Mouse (Mus musculus) spleen, postnatal 4 days (tissue): Measurements from ENCODE around the gene Plscr3.

Experiments used
- DNase-seq, 2 experiments: peaks; one replicate each; pipeline ENCODE4 v3.0.0; 2022; ENCODE audit warnings: low spot score in 2 of 2

Plscr3 gene

GRCm38 (mm10) chr11:69864138-69864860 lies 18.1 kb downstream of the Plscr3 start:
- no peak for DNase-seq

DNA sequence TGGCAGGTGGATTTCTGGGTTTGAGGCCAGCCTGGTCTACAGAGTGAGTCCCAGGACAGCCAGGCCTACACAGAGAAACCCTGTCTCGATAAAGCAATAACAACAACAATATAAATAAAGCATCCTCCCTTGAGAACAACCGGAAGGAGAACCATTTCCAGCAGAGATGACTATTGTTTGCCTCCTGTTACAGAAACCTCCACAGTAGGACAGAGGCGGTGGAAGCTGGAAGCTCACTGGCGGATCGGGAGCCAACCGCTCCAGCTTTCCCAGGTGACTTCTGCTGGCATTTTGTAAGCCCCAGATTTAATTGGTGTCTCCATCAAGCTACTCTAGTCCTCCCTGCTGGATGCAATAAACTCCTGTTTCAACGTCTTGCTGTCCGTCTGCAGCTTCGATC lies 19.4 kb downstream of the Plscr3 start:
- no peak for DNase-seq

DNA sequence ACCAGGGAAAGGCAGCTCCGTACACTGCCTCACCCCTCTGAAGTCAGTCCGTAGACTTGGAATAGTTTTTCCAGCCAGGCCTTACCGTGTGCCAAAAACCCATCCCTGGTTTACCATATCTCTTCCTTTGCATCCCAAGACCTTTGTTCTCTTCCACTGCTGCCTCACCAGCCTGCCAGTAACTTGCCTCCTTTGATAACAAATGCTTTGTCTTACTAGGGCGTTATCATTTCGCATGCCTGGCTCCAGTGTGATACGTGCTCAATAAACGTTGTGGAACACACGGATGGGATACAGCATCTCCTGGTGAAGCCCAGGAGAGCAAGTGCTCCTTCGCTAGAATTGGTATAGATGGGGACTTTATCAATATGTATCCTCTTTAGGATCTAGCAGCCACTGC lies 21.2 kb downstream of the Plscr3 start:
- DNase-seq, result no peak

DNA sequence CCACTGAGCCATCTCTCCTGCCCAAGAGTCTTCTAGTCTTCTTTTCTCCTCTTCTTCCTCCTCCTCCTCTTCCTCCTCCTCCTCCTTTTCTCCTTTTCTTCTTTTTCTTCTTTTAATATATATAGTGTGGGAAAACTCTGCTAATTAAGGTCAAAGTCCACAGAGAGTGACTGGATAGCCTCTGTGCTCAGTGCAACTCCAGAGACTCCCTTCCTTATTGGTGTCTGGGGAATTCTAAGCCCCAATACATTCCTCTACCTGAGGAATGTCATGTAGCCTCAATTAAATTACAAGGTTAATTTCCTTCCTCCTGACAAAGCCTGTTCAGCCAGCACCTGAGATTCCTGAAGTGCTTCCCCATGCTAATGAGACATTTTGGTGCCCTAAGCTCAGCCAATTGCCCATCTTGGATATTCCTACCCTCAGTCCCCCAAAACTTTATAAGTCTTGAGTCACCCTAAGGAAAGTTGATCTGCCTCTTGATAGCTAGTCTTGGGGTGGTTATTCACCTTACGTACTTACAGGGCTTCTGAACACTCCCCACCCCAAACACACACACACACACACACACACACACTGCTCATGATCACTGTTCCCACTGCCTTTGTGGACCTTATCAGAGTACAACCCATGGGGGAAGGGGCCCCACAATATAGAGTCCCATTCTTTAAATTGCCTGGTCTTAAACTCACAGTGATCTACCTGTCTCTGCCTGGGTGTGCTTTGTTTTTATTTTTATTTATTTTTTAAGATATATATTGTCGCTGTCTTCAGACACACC lies 24.3 kb downstream of the Plscr3 start:
- no peak for DNase-seq

- DNase-seq, result no peak
Observed at GRCm38 (mm10) chr11:69871822-69872221, 25.6 kb downstream of the Plscr3 start.

- no peak for DNase-seq
Observed at GRCm38 (mm10) chr11:69872451-69872850, 26.3 kb downstream of the Plscr3 start.

DNA sequence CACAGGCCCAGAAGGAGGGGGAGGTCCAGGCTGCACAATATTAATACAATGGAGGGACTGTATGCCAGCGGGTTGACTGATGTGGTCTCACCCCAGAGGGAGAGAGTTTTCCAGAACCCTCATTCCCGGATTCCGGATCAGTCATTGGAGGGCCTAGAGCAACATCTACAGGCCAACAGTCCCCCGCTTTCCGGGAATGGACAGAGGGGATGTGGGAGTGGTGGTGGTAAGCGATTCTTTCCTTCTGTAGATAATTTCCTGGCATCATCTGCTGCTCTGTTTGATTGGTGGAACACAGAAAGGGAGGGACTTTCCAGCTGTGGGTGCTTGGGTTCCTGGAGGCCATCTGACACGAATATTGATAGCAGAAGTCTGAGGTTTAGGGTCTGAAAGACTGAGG lies 30.0 kb downstream of the Plscr3 start:
- no peak for DNase-seq

DNA sequence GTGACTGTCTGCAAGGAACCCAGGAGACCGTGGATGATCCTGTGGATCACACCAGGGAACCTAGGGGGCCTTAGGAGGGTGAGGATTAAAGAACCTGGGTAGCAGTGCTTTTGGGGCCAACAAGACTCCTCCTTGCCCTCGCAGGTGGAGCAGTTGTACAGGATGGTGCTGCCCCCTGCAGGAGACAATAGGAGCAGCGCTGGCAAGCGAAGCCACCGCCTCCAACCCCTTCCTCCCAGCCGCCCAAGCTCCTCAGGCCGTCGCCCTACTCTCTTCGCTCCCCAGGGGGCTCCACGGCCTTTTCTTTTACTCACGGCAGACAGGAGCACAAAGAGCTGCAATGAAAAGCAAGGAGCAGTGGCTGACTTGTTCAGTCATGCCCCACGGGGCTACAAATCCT lies 30.7 kb downstream of the Plscr3 start:
- peak; percentile 90 to 97 for DNase-seq

GRCm38 (mm10) chr11:69877878-69878277 lies 31.7 kb downstream of the Plscr3 start, which contains the start of gene Tmem95:
Gene Tmem95 (minus strand): TSS chr11:69878018.
- no peak for DNase-seq

- DNase-seq, result no peak
Observed at GRCm38 (mm10) chr11:69878399-69878798, 32.2 kb downstream of the Plscr3 start.

GRCm38 (mm10) chr11:69878952-69879351 lies 32.8 kb downstream of the Plscr3 start:
- no peak for DNase-seq

GRCm38 (mm10) chr11:69879711-69880110 lies 33.5 kb downstream of the Plscr3 start:
- DNase-seq, result no peak

- peak; percentile 77 to 86 for DNase-seq
Observed at GRCm38 (mm10) chr11:69880506-69880852, 34.3 kb downstream of the Plscr3 start.

DNA sequence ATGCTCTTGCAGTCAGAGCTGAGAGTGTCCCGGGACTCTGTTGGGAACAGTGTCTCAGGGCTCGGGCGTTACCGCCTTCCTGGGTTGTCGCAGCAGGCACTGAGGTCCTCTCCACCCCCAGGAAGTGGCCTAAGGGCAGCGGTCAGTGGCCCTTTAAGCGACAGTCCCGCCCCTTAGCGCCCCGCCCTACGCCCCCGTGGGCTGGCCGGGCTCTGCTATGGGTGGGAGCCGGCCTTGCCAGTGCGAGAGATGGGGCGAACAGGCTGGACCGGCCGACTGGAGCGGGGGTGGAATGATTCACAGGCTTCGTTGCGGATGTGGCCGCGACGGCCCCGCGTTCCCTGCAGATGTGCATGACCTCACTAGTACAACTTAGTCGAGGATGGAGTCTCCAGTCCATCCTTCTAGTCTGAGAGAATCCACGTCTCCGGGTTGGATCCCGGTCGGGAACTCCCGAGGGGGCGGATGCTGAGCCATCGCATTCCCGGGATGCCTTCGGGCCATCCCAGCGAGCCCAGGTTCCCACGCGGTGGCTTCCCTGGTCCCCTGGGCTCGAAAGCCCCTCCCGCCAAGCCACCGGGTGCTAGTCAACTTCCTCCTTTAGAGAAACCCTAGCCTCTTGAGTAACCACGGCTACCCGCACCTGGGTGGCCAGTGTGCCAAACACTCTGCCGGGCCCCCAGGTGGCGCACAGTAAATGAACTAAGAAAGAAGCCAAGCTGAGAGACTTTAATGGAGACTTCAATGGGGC lies 34.9 kb downstream of the Plscr3 start, which contains the start of gene Kctd11:
TSS of gene Kctd11 (minus strand) at position 554 of the 751 bp plus-strand sequence.
- peak; percentile 81 to 87 for DNase-seq

DNA sequence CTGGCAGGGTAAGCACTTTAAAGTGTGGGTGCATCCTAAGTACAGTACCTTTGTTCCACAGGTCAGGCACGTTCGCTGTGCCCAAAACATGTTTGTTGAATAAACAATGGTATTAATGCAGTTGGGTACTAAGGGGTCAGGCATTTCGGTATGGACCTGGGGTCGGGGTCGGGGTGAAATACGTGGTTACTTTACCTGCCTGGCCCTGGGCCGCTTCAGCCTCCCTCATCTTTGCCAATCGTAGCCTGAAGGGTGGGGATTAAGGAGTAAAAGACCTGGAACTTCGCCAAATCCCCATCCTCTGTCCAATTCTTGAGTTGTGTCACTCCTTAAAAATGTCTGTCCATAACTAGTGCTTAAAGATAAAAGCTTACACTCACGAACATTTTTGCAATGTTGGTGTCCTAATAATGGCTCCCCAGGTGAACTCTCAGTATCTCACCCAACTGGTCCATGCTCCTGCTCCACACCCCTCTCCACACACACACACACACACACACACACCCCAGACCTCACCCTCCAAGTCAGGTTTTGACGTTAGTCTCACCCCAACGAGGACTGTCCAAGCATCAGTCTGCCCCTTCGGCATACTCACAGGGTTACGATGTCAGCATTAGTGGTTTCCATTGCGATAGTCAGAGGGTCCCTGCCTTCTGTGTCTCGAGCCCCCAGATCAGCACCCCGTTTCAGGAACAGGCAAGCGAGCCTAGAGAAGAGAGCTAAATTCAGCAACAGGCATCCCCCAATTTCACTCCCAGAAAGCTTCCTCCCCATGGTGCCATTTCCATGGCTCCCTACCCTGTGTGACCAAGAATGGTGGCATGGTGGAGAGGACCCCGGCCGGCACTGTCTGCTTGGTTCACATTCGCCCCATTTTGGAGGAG lies 35.9 kb downstream of the Plscr3 start:
- no peak for DNase-seq

DNA sequence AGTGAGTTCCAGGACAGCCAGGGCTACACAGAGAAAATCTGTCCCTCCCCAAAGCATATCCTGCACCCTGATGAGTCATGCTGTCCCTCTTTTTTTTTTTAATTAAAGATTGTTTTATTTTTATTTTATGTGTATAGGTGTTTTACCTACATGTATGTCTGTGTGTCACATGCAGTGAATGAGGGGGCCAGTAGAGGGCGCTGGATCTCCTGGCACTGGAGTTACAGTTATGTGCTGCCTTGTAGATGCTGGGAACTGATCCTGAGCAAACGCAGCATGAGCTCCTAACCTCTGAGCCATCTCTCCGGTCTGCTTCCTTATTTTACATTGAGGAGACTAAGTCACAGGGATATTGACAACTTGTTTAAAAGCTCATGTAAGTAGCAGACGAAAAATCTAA lies 36.9 kb downstream of the Plscr3 start:
- peak; percentile 71 to 86 for DNase-seq

DNA sequence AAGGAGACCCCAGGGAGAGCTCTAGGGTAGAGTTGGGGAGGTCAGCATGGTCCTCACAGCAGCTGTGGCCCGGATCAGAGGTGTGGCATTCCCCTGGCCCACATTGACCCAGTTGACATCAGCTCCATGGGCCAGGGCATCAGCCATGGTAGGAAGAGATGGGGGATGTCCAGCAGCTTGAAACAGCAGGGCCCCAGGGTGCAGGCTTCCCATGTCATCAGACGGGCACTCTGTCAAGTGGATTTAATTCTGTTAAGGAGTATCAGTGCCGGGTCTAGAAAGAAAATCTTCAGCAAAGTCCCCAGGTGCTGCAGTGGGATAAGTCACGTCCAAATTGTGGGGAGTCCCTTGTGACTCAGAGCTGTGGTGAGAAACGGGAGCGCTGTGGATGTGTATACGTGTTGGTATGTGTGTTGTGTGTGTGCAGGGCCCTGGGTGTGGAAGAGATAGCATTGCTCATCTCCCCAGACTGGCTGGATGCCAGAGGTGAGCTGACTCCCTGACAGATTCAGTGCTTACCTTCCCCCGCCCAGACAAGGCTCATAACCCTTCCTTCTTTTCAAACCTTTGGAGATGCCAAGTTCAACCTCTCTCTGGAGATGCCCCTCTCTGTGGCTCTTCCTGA lies 37.5 kb downstream of the Plscr3 start:
- peak in 1 of 2 experiments; percentile 72 for DNase-seq

DNA sequence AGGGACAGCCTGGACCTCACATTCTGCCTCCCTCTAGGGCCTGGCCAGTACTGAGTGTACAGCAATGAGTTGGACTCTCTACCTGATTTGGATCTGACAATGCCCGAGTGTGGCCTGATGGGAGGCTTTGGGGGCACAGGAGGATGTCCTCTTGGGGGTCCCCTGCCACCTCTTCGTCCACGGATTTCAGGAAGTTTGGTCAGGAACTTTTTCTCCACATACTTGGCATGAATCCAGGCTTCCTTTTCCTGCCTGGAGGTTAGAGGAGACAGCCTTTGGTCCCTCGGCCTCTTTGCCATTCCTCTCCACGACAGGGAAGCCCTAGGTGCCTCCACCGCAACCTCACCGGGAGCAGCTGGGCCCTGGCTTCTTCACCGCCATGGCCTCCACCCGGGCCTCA lies 38.1 kb downstream of the Plscr3 start:
- DNase-seq, result no peak

GRCm38 (mm10) chr11:69884663-69885062 lies 38.5 kb downstream of the Plscr3 start:
- DNase-seq, result no peak

- DNase-seq, result no peak
Observed at GRCm38 (mm10) chr11:69886907-69887635, 40.9 kb downstream of the Plscr3 start.
